Mouse (Mus musculus) kidney, postnatal 4 days (tissue): Measurements from ENCODE around the gene 0610010K14Rik.

ENCODE experiments used
- DNase-seq, 2 experiments: peaks; one replicate each; pipeline ENCODE4 v3.0.0; 2021; ENCODE audit warnings: mixed read lengths in 2 of 2

0610010K14Rik gene

DNA sequence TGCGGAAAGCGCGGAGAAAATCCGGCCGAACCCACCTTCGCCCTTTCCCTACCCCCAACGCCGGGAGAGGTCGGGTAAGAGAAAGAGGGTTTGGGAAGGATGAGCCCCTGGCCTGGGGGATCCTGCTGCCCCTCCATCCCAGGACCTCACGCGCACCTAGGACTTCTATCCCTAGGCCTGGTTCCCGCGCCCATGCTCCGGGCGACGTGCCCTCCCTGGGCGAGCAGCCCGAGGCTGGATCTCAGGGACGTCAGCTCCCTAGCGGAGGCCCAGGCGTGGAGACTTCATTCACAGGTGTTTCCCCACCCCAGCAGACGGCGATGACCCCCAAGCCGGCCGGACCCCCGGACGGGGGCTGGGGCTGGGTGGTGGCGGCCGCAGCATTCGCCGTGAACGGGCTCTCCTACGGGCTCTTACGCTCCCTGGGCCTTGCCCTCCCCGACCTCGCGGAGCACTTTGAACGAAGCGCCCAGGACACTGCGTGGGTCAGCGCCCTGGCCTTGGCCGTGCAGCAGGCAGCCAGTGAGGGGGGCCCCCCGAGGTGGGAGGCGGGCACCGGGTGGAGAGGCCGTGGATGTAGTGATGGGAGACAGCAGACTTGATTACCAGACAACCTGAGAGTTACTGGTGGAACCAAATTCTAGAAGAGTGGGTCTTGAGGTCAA is 23.4 kb downstream of the 0610010K14Rik start:
- DNase-seq = peak; percentile 51 to 70

DNA sequence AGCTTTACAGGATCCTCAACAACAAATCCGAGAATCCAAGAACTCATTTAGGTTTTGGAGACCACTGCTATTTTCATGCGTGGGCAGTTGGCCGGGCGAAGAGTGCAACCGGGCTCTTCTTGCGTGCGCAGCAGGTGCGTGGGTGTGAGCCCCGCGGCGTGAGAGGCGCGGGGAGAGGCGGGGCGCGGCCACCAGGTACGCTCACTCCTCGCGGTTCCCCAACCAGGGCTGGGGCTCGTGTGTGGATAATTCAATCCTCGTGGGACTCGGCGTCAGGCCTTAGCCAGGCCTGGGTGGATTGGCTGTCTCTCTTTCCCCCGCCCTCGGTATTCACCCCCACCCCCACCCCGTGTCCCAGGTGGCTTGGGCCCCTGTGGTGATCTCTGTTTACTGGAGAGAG is 24.0 kb downstream of the 0610010K14Rik start:
- DNase-seq = peak in 1 of 2 experiments; percentile 47

DNA sequence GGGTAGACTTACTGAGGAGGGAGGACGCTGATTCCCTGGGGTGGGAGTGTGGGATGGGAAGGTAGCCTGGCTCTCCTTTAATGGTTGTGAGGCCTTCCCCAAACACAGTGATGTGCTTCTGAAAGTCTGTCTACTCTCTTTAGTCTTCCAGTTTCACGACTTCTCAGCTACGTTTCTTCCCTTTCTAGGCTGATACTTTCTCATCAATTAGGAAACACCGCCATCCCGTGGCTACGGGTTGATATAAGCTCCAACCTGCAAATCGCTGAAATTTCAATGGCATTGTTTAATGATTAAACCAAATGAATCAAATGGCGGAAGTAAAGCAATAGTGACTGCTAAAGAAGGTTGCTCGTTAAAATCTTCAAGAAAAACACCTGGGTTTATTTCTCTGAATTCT is 24.8 kb downstream of the 0610010K14Rik start:
- peak; percentile 84 to 88 for DNase-seq

DNA sequence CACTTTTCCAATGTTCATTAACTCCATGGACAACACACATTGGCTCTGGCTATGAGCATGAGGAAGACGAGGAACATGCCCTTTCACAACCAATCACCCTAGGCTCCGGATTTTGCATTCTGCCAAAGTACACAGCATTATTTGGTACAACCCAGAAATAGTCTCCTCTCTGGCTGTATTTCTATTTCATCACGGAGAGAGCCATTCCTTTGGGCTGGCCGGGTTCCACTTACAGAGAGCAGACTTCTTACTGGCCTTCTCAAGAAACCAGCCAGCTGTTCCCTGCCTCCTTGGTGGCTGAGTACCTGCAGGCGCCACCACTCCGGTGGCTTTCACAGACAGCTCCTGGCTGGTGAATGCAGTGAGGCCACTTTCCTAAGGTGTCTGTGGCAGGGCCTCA is 25.3 kb downstream of the 0610010K14Rik start, which contains the start of gene Slc16a11:
Gene Slc16a11 (plus strand): TSS at position 330 of the 400 bp plus-strand sequence.
- DNase-seq = peak; percentile 35 to 43

DNA sequence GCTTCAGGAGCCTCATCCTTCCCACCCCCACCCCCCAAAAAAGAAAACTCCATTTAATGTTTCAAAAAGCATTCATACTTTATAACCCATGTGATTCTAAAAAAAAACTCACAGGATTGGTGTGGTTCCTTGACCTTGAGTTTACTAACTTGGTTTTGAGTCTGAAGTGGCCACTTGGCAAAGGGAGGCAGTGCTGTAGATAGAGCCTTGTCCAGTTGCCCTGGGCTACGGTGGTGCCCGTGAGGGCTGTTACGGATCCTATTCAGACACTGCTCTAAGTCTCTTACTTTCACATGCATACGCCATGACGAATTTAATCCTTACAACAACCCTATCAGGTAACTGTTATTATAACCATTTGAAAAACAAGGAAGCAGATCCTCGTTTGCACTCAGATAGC is 25.7 kb downstream of the 0610010K14Rik start:
- no peak for DNase-seq

DNA sequence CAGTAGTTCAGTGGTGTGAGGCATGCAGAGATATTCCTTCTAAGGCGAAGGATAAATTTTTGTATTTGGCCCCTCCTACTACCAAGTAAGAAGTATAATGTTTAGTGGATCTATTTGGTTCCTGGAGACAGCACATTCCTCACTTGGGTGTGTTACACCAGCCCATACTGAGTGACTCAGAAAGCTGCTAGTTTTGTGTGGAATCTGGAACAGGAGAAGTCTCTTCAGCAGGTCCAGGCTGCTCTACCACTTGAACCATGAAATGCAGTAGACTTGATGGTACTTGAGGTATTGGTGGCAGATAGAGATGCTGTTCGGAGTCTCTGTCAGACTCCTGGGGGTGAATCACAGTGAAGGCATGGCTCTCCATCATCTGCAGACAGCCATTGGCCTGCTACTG is 27.0 kb downstream of the 0610010K14Rik start:
- DNase-seq = no peak

DNA sequence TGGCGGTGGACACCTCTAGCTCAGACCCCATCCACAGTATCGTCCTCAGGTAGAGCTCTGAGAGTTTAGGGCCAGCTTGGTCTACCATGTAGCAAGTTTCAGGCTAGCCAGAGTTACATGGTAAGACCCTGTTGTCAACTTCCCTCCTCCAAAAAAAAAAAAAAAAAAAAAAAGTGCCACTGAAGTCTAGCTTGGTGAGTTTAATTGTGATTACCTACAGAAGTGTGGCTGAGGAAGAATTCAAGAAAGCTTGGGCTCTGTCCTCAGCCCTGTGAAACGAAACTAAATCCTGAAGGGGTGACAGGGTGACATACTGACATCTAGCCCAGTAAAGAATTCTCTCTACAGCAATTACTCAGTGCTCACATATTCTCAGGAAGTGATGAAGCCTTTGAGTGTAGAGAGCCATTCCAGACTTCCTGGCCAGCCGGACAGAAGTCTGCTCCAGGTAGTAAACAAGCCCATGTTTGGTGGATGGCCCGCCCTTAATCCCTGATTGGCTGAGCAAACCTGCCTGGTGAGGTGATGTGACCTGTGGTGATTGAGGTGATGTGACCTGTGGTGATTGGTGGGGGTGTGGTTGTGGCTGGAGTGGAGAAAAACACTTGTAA is 28.8 kb downstream of the 0610010K14Rik start:
- no peak for DNase-seq

DNA sequence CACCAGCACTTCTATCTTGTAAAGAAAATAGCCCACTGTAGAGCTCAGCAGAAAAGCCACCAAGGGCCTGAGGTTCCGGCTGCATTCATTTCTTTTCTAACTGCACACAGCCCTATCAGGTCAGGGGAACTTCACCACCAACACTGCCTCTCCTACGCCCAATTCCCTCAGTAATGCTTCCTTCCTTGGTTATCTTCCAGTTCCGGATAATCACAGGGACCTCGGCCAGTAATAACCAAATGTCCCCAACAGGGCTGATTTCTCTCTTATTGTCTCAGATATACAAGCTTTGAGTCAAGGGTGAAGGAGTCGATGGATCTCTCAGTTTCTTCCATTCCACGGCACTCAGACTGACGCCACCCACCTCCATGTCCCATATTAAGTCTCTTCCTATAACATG is 30.4 kb downstream of the 0610010K14Rik start:
- no peak for DNase-seq

DNA sequence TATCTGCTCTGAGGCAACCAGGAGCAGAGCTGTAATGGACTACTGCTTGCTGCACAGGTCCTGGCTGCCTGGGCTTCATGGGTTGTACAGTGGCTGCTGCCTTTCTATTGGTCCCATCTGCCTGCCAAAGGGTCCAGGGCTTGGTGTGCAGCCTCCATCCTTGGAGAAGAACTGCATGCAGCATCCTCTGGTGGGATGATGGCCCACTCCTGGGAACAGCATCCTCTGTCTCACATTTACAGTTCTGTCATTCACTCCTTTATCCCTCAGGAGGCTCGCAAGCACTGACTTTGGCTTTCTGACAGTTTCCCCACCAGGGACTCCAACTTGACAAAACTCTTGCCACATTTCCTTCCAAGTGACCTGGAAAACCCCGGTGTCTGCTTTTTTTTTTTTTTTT is 30.9 kb downstream of the 0610010K14Rik start:
- DNase-seq = no peak

DNA sequence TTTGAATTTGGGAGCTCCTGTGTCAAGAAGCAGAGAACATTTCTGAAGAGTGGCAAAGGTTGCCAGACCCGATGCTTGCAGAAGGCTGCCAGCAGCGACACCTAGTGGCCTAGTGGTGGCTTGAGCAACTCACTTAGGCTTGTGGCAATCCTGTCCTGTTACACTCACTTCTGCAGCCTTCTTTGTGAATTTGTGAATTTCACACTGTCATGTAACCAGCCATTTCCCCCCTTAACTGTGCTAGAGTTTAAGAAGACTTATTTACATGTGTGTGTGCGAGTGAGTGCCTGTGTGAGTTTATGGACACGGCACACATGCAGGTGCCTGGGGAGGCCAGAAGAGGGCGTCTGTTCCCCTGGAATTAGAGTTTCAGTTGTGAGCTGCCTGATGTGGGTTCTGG is 36.0 kb downstream of the 0610010K14Rik start:
- DNase-seq = peak; percentile 94 to 95

DNA sequence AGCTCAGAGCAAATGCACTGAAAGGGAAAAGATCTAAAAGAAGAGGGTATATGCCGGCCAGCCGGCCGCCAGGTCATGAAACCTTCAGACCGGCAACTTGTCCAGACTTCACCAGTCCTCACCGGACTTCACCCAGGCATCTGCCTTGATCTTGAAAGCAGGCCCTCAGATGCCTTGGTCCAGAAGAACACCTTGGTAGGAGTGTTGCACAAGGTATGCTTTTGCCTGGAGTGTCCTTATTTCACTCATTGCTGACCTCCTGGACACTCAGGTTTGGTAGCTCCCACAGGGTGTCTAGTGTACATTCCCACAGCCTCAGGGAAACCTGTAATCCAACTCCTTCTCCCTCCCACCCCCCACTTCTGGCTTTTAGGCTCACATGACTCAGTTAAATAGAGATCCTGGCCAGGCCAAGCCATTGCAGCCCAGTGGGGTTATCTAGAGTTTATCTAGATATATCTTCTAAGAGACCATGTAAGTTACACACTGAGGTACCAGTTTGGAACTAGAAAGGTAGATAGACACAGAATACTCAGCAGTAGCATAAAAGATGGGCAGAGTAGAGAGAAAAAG is 37.6 kb downstream of the 0610010K14Rik start:
- peak in 1 of 2 experiments; percentile 22 for DNase-seq

DNA sequence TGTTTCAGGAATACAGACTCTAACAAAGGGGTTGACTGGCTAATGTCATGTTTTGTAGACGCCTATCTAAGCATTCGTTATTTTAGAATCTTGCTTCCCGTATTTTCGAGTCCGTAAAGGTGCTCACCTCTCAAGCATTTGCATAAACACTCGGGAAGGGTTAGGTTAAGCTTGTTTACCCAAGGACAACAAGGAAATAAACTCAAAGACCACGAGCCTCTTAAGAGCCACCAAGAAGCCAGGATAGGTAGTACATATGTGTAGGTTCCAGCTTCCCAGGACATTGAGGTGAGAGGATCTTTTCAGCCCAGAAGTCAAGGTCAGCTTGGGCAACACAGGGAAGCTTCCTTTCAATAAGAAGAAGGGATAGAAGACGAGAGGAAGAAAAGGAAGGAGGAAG is 38.6 kb downstream of the 0610010K14Rik start:
- no peak for DNase-seq

DNA sequence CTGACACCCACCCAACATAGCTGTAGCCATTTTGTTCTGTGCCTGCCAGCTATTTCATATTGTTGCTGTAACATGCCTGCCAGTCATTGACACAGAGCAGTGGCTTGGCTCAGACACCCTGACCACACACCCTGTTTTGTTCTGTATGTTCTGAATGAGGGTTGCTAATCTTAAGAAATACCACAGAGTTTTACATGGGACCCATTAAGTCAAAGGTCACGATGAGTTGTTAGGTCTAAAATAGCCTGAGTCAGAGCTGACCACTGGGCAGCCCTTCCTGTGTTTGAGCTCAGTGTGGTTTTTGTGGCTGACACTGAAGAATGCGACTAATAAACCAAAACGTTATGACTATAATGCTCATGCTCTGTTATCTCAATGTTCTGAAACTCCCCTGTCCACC is 39.4 kb downstream of the 0610010K14Rik start:
- DNase-seq = no peak

DNA sequence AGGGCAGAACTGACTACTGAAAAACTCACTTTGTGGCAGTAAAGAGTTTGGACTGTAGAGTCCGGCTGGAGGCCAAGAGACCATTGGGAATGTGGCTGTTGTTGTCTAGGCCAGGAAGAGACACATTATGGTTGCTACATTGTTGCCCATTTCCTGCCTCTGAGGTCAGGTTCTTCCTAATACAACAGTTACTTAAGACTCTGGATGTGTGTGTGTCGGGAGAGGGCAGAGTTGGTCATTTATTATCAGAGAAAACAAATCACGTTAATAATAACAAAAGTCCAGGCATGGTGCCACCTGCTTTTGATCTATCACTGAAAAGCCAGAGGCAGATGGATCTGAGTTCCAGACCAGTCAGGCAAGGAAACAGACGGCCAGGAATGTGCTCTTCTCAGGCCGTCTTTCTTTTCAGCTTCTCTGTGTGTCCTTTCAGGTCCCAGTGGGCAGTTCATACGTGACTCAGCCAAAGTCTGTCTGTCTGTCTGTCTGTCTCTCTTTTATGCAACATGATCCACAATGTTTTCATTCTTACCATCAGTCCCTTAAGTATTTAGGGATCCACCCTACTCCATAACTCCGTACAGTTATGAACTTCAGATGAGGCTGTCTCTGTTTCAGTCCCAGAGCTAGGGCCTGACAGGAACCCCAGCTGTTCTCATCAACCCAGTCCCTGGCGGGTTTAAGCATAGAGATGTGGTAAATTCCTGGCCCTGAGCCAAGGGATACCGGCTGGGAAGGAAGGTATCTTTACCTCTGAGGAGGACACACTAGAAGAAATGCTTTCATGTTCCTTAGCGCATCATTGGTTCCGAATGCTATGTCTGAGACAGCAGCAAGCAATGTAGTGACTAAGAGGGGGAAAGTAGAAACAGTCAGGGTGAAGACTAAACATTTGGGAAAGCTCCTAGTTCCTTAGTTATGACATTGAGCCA is 44.1 kb downstream of the 0610010K14Rik start:
- DNase-seq = no peak

DNA sequence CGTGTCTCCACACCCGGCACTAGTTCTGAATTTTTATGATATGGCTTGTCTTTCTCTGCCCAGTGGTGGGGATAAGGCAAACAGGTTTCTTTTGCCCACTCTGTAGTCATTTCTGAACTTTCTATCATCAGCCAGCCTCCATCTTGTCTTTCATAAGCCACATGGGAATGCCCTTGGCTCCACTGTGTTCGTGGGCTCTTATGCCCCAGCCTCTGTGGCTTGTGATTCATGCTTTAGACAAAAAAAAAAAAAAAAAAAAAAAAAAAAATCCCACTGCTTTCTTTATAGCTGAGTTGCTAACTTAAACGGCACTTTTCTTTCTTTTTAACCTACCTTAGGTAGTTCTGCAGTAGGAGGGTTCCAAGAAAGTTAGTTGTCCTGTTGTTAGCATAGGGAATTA is 45.6 kb downstream of the 0610010K14Rik start:
- DNase-seq = no peak

DNA sequence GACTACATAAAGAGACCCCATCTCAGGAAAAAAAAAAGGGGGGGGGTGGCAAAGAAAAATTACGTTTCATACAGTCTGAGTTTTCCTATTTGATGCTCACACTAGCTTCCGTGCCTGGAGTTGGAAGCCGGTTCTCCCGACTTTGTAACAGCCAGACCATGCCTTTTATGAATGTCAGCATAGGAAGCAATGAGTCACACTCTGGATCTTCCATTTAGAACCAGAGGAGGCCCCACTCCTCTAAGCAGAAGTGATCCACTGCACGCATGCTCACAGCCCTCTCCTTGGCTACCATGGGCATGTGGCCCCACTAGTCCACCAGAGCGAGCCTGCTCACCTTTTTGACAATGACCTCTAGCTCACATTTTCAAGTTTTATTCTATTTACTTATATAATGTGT is 46.5 kb downstream of the 0610010K14Rik start:
- no peak for DNase-seq

DNA sequence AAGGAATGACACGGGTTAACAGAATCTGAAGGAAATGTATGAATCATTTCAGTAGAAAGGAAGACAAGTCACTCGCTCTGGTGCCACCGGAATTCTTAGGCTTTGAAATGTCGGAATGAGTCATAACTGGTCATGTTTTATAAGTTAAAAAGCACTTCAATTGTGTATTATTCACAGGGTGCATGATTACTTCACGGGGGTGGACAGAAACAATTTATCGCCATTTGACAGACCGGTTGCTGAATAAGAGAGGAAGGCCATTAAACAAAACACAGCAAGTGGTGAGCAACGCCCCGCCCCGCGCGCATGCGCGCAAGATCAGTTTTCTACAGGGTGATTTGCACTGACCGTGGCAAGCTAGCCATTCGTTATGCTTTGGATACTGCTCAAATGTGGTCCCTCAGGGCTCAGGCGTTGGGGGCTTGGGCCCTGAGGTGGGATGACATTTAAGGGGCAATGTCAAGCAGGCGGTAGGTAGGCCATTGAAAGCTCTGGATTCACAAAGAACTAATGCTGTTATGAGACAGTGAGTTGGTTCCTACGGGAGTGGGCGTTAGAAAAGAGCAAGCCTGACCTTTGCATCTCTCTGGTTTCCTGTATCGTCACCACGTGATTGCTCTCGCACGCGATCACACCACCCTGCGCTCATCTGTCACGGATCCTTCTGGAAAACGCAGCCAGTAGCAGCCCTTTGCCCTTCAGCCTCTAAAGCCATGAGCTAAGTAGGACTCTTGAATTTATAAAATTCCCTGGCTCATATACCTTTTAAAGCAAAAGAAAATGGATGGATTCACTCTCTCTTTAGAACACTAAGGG is 48.2 kb downstream of the 0610010K14Rik start:
- DNase-seq = peak; percentile 41 to 63
